Mouse (Mus musculus): ENCODE data around the gene Tenm4. TPM values are rescaled to one million over a fixed set of nuclear protein-coding genes. Genes with fewer than 3 reads are reported as not detected.

The Tenm4 gene
- total RNA-seq, 2 experiments from 2014 or later = 31.5 to 38.5 TPM

DNA sequence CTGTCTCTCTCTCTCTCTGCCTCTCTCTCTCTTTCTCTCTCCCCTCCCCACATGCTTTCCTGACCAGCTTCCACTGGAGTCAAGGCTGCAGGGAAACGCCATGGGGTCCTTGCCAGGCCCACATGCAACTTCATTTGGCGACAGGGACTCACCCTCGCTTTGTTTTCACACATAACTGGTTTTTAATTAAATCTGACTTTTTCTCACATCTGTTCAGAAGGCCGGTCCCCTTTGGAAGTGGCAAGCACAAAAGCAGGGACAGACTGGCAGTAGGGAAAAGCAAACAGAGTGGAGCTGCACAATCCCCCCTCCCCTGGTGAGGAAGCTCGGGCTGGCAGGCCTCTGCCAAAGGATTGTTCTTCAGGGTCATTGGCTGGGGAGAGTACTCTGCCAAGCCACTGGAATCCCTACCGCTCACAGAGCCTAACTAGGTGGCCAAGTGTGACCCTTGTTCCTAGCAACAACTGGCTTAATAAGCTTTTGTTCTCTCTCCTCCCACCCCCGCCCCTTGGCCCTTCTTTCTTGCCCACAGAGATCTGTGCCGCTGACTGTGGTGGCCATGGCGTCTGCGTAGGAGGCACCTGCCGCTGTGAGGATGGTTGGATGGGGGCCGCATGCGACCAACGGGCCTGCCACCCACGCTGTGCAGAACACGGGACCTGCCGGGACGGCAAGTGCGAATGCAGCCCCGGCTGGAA lies 625.9 kb downstream of the Tenm4 start:
- DNase-seq (ENCODE audit: low spot score in 2 of 2) = peak in 1 of 2 experiments; percentile 50

DNA sequence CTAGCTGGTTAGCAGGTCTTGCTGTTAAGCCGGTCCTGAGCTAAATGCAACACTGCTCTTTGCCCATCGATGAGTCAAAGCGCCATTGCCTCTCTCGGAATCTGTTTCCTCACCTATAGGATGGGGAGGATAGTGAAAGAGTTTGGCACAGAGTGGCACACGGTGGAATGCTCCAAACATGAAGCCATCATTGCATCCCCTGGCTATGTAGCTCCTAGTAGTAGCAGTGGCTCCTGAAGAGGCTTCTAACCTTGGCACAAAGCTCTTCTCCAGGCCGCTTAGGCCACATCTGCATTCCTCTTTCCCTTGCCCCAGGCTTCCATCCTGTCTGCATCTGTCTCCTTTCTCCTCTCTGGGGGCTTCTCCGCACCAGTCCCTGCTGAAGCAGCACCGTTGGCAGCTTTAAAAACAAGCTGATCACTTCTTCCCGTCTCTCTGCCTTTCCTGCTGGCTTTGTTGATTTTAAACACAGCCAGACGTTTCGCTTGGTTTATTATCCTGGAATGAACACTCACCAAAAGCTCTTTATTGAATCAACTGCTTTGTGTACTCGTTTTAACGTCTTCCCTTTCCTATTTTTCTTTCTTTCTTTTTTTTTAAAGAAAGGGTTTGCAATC lies 626.8 kb downstream of the Tenm4 start:
- no peak for DNase-seq (ENCODE audit: low spot score in 2 of 2)

DNA sequence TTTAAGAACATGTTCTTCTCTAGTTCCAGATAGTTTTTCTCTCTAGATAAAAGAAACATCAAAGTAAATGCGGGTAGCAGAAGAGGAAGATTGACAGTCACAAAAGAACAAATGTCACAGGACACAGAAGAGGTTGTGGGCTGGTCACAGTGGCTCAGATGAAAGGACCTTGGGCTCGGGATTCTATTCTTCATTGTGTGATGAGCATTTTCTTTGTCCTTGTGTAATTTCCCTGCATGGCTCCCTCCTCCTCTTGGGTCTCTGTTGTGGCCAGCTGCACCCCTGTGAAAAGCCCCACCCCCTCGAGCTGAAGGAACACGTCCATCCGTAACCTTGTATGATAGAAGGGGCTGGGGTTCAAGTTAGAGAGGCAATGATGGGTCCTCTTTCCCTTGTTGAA lies 628.8 kb downstream of the Tenm4 start:
- no peak for DNase-seq (ENCODE audit: low spot score in 2 of 2)

DNA sequence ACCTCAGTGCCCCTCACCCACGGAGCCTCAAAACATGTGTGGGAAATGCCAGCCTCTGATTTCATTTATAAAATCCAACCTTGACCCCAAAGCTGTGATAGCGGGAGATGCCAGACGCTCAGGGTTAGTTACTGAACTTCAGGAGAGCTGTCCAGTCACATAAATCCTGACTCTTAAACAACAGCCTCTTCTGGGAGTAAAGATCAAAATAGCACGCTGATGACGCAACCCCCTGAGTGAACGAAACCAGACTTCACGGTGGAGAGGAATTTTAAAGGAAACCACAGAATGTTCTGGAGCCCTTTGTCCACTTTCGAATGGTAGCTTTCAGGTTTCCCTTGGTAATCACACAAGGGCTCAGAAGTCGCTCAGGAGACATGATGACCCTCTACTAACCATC lies 630.3 kb downstream of the Tenm4 start:
- no peak for DNase-seq (ENCODE audit: low spot score in 2 of 2)

DNA sequence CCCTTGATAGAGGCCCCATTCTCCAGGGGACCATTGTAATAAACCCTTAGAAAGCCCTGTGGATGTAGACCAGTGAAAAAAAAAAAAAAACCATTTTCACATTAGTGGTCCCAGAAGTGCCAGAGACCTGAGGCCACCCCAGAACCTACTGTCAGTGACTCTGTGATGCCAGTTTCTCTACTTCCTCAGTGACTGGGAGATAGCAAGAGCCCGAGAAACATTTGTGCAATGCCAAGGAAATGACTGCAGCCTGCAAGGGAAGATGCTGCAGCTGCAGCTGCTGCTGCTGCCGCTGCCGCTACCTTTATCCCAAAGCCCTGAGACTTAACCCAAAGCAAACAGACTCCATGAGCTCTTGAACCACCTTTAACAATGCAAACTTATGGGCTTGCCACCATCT lies 631.2 kb downstream of the Tenm4 start:
- DNase-seq (ENCODE audit: low spot score in 2 of 2) = no peak

DNA sequence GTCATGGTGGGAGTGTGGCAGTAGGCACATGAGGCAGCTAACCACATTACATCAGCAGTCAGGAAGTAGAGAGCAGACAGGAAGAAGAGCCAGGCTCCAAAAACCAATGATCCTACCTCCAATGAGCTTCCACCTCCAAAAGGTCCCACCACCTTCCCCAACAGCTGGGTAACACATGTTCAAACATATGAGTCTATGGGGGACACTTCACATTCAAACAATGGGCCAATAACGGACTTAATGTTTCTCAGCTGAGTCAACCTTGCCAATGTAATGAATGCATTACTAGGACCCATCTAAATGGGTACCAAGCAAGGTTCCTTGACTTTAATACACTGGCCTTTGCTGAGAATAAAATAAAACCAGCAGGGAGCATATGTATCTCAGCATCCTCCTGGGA lies 635.5 kb downstream of the Tenm4 start:
- DNase-seq (ENCODE audit: low spot score in 2 of 2) = no peak

DNA sequence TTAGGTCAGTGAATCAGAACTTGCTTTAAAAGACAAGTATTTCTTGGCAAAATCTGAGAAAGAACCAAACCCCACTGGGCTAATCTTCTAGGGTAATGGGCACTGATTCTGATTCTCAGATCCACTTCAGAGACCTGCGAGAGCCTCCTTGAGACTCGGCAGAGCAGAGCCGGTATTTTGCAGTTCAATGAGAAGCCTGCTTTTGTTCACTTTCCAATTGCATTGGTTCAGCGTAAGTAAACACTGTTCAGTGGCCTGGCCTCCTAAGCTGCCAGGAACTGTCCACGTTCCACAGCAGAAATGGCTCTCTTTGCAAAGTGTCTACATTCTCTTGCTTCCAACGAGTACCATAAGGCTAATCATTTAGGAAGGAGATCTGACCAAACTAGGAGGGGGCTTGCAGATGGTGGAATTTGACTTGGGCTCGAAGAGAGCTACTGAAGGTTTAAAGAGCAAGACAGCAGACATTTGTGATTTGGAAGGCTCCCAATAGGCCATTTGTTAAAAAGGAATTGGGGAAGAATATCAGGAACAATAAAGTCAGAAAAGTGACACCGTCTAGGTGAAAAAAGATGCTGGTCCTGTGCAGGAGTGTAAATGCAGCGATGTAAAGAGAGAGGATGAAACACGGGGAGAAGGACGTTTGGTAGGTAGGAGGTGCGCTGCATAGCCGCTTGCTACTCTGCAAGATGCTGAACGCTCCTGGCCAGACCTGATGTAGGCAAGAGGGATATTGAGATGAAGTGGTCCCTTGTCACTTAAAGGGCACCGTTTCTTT lies 636.4 kb downstream of the Tenm4 start:
- DNase-seq (ENCODE audit: low spot score in 2 of 2) = no peak

DNA sequence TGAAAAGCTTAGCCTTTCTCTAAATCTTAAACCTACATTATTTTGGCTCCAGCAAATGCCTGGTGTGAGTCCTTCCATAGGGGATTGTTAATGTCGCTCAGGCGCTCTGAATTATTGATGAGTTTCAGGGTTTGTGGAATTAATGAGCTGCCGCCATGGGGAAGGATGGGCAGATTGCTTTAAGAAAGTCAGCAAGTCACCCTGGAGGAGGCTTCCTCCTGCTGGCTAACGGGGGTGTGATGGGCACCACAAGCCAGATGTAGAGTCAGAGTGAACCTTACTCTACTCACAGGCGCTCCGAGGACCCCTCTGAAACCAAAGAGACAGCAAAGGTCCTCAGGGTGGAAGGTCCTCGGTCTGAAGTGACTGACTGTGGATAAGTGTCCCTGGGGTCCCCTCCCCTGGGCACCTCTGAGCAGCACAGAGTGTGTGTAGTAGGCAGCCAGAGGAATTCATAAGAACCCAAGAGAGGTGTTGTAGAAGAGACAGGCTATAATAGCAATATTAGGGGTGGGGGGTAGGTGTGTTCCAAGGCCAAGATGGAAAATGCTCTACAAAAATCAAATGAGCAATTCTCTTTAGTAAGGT lies 637.1 kb downstream of the Tenm4 start:
- DNase-seq (ENCODE audit: low spot score in 2 of 2) = no peak

DNA sequence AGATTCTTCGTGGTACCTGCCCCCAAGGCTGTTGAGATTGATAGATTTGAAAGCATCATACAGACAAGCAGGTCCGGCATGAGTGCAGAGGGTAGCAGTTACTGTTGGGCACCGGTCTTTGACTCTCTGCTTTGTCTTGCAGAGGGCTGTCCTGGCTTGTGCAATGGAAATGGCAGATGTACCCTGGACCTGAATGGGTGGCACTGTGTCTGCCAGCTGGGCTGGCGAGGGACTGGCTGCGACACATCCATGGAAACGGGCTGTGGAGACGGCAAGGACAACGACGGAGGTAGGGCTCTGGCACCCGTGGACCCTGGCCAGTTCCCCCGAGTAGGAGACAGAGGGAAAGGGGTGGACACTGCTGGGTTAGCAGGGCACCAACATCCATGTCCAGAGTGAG lies 640.6 kb downstream of the Tenm4 start:
- DNase-seq (ENCODE audit: low spot score in 2 of 2) = no peak

DNA sequence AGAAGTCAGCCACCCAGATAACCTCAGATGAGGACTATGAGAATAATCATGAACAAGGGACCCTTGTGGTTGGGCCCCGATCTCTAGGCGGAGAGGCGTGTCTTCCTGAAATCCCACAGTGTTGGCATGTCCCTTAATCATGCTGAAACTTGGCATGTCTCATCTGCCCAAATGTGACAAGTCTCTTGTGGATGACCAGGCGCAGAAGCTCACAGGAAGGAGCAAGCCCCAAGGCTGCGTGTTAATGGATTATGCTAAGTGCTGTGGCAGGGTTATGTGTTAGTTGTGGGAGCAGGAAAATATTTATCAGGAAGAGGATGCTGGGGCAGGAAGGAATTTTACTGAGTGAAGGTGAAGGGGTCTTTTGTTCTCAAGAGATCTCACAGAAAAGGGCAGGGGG lies 642.0 kb downstream of the Tenm4 start:
- DNase-seq (ENCODE audit: low spot score in 2 of 2) = no peak

DNA sequence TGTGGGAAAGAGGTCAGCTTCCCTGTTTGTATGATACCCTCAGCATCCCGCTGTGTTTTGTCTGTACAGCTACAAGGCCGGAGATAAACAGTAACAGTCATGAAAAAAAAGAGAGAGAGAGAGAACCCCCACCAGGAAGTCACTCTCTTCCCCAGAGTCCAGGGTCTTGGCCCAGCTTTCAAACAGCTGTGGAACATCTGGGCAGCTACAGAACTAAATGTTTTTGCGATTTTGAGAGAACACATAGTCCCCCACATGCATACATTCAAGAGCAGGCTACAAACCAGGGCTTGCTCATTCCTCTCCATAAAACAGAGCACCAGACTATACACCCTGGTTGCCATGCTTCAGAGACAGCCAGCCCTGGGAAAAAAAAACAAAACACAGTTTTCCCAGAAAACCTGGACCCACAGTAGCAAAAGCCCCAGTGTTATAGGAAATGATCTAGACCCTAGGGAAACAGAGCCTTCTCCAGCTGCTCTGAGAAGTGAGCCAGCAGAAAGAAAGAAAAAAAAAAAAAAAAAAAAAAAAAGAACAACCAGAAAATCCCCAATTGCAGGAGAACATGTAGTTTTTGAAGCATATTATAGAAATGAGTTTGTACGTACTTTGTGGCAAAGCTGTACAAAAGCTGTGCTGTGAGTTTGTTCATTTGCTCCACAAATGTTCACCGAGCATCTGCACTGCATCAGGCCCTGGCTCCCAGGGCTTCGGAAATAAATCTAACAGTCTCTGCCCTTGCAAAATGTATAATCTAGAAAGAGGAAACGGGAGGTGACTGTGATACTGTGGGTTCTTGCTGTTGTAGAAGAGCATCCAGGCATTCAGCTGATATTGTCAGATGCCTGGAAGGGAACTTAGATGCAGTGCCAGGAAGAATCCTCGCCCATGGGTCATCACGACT lies 642.7 kb downstream of the Tenm4 start:
- no peak for DNase-seq (ENCODE audit: low spot score in 2 of 2)

DNA sequence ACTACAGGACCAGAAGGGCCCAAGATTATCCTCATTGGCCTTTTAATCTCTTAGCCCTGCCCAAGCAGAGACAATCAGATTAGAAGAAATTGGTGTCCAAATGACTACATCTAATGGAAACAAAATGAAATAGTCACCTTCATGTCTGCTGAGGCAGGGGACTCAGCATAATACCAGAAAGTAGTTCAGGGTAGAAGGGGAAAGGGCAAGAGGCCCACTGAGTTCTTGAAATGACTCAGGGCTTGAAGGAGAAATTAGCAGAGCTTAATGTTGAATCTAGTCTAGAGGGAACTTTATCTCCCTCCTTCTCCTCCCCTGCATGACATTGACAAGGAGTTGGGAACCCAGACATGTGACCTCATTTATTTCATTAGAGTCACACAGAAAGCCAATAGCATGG lies 643.5 kb downstream of the Tenm4 start:
- no peak for DNase-seq (ENCODE audit: low spot score in 2 of 2)

DNA sequence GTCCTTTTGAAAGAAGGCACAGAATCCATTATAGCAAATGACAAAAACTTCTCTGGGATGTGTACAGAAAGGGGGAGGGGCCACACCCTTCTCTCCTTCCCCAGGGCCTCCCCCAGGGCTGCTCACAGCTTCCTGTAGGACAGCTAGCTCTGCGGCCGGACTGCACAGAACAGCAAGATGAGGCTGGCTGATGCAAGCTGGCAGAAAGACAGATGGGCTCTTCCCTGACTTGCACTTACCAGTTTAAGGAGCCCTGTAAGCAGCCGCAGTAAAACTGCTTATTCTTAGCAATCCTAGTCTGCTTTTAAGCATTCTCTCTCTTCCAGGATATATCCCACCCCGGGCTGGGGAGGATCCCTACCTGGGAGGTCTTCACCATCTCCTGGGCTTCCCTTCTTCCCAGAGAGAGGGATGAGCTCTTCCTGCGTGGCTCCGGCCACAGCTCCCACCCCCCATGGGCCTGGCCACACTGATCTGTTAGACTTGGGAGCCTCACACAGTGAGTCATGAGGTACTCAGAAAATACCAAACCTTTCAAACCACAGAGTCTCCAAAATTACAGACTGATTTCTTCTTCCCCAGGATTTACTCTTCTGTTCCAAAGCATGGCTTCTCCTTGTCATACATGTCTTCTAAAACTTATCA lies 646.1 kb downstream of the Tenm4 start:
- DNase-seq (ENCODE audit: low spot score in 2 of 2) = no peak

DNA sequence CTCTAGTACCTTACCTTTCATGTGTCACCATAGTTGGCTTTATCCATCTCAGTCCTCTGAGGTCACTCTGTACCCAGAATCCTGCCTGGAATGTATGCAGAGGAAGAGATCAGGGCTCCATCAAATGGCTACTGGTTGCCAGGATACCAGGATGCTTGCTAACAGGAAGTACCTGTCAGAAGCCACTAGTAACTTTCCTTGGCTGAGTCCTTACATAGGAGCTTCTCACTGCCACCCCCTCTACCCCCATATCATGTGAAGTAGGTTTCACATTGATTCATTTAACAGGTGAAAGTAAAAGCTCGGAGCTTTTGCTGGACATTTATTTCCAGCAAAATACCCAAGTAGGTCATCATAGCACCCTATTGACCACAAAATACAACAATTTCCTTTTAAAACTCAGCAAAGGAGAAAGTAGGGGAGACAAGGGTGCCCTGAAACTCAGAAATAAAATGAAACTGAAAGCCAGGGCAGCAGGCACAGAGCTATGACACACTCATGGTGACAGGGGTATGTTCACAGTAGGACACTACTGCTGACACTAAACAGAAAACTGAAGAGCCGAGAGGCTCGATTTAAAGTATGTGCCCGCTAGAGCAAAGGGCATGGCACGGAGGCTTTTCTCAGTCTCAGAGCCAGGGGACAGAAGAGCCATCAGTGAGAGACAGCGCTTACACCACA lies 647.3 kb downstream of the Tenm4 start:
- DNase-seq (ENCODE audit: low spot score in 2 of 2) = no peak

DNA sequence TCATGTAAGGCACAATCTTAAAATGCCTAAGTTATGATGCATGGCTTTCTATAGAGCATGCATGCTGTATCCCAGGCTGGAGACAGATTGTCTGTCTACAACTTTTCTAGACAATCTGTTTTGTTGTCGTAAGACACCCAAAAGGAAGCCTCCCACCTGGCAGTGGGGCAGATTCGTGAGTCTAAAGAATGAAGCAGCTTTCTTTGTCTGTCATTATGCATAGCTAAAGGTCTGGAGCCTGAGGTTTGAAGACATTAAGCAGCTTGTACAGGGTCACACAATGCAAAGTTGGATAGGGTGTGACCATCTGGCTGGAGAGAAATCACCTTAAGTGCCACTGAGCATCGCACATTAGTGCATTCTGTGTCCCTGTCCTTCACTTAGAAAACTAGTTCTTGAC lies 648.5 kb downstream of the Tenm4 start:
- no peak for DNase-seq (ENCODE audit: low spot score in 2 of 2)

DNA sequence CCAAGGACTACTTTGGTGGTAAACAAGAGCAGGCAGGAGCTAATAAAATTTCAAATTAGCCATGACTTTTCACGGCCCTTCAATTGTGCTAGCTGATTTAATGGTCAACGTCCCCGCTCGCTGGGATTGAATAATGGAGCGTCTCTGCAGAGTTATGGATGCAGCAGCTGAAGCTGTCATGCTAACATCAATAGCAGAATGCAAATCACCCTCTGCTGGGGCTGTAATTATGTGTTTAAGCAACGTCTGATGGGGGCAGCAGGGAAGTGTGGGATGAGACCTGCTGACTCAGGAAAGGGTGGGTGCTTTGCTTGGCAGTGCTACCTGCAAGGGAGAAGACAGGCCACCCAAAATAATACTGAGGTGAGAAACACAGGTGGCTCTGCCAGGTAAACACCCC lies 649.3 kb downstream of the Tenm4 start:
- no peak for DNase-seq (ENCODE audit: low spot score in 2 of 2)

DNA sequence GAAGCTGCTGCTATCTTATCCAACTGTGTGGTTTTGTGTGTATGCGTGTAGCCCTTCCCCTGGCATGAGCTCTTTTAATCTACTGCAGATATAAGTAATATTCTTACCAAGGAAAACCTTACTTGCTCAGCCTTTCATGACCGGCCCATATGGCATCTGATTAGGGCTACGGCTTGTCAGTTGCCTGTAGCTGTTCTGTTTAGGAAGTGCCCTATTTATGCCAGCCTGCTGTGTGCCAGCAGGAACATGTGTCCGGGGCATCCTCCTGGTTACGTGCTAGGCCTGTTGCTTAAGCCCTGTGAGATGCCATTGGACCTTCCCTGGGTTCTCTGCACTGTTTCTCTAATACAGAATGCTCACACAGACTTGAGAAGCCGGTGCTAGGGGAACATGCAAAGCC lies 655.1 kb downstream of the Tenm4 start:
- DNase-seq (ENCODE audit: low spot score in 2 of 2) = no peak

DNA sequence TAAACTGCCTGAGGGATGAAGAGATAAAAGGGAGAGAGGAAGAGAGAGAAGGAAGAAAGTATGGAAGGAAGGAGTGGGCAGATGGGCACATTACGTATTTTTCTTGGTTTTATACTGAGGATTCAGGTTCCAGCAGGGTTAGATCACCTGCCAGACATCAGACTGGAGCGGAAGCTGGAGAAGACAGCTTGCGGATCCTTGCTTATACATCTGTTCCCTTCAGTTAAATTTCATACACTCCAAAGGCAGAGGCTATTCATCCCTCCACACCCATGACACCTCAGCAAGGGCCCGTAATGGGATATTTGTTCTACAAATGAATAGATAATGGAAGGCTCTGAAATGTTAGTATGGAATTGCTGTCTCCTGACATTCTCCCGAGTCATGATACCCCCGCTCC lies 655.6 kb downstream of the Tenm4 start:
- DNase-seq (ENCODE audit: low spot score in 2 of 2) = no peak

DNA sequence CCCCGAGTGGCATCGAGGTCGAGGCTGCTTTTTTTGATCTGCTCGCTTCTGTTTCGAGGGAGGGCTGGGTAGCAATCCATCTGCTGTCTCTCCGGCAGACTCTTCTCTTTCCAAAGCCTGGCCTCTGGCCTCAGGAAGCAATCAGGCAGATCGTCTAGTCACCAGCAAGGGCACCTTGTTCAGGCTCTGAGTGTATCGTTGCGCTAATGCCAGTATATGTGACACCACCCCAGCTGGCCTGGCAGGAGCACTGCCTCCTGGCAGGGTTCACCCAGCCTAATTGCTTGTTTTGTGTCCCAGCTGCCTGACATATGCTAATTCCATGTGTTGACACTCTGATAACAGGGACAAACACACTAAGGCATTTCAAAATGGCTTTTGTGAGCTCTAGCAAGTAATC lies 661.5 kb downstream of the Tenm4 start:
- DNase-seq (ENCODE audit: low spot score in 2 of 2) = no peak

DNA sequence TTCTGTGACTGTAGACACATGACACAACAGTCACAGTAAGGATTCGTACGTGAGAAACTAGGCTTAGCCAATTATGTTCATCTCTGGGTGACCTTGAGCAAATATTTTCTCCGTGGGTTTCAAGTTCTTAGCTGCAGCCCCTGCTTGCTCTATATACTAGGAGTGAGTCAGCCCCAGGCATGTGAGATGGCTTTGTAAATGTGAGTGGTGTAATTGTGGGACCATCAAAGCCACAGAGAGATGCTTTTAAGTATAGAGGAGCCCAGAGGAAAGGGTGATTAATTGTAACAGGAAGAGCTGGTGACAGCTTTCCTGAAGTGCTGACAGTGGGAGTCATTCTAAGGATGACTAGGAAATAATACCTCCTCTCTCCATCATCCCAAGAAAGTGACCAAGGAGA lies 662.0 kb downstream of the Tenm4 start:
- DNase-seq (ENCODE audit: low spot score in 2 of 2) = no peak
